Mouse (Mus musculus): ENCODE results near the gene Sema6b. TPM values are rescaled to one million over a fixed set of nuclear protein-coding genes. Genes with fewer than 3 reads are reported as not detected.
"Not testable (repeated sequence)": the region's sequence is repeated elsewhere in the genome, so short reads cannot be mapped to it uniquely, and the experiment has no call there.

The Sema6b gene
- polyA plus RNA-seq, 1 experiment from 2014 or later, result 2.3 TPM

DNA sequence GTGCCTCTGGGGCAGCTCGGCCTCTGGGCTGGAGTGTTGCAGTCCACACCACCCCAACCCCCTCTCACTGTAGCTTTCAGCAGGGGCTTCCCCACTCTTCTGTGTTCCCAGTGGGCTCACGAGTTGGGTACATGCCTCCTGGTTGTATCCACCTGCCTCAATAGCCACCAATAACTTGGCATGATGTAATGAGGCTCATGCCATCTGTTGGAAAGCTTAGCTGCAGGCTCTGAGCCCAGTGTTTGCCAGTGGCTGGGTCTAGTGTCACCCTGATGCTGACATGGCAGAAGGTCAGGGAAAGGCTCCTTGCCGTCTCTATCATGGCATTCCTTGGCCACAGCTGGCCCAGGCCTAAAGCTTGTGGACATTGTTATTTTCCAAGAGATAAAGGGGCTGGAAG lies 39.3 kb downstream of the Sema6b start:
- no peak for ATAC-seq (ENCODE audit: insufficient number of reproducible peaks, low FRiP score, low TSS enrichment, low read depth)
- Histone ChIP-seq H3K36me3 (peaks cover 83% of the 10 kb centered on the region), H3K9me3 (no peaks in the 10 kb centered on the region), H3K4me2 (no peak overlapping the region), H3K4me3 (no peak overlapping the region), H3K27me3 (no peaks in the 10 kb centered on the region), H3K4me1 (no peaks in the 10 kb centered on the region), H3K9ac (no peak overlapping the region), H3K27ac (no peak overlapping the region)
- WGBS, result 96% methylated on average over 3 of the region's 3 CpGs

DNA sequence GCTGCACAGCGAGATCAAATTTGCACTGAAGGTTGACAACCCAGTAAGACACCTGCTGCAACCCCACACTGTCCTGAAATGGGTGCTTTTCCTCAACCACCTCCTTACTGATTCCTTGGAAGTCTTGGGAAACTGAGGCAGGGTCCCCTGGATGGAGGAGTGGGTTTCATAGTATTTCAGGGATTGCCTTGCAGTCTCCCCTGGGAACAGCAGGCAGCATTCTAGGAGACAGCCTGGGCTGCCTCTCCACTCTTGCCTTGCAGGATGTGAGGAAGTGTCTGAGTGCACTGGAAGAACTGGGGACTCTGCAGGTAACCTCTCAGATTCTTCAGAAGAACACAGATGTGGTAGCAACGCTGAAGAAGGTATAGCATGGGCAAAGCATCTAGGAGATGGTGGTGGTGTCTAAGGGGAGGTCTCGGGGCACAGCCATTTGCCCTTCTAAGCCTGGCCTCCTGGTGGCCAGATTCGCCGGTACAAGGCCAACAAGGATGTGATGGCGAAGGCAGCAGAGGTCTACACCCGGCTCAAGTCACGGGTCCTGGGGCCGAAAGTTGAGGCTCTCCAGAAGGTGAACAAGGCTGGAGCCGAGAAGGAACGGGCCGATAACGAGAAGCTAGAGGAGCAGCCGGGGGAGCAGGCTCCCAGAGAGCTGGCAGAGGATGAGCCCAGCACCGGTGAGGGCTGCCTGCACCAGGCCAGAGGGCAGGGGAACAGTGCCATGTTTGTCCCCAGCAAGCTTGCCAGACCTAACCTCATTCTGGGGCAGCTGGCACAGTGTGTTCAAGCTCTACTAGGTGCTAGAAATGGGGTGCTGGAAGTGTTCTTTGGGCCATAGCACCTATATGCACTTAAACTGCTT lies 41.2 kb downstream of the Sema6b start:
- peaks cover 92% of the 10 kb centered on the region for H3K36me3 ChIP-seq
- no peaks in the 10 kb centered on the region for H3K27me3 ChIP-seq
- H3K9ac ChIP-seq, result no peak overlapping the region
- H3K4me2 ChIP-seq, result no peak overlapping the region
- 93% methylated on average over 15 of the region's 15 CpGs for WGBS
- H3K4me1 ChIP-seq, result no peaks in the 10 kb centered on the region
- H3K27ac ChIP-seq, result no peak overlapping the region
- no peak for ATAC-seq (ENCODE audit: insufficient number of reproducible peaks, low FRiP score, low TSS enrichment, low read depth)
- no peak overlapping the region for H3K4me3 ChIP-seq
- no peaks in the 10 kb centered on the region for H3K9me3 ChIP-seq

DNA sequence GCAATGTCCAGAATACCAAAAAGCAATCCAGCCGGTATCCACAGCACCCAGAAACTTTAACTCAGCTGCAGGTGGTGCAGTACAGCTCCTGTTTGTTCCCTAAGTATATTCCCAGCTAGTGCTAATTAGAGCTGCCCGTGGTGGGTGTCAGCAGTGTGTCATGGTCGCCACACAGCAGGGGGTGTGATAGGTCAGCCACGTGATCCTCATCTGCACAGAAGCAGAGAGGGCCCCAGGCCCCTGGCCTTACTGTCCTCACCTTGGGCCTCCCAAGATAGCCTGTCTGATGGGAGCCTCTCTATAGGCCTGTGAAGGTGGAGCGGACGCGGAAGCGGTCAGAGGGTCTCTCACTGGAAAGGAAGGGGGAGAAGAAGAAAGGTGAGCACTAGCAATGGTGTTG lies 42.0 kb downstream of the Sema6b start:
- peaks cover 91% of the 10 kb centered on the region for H3K36me3 ChIP-seq
- no peaks in the 10 kb centered on the region for H3K27me3 ChIP-seq
- H3K9me3 ChIP-seq, result no peaks in the 10 kb centered on the region
- 90% methylated on average over 8 of the region's 8 CpGs for WGBS
- no peak overlapping the region for H3K27ac ChIP-seq
- H3K4me1 ChIP-seq, result no peaks in the 10 kb centered on the region
- no peak overlapping the region for H3K4me3 ChIP-seq
- H3K9ac ChIP-seq, result no peak overlapping the region
- no peak overlapping the region for H3K4me2 ChIP-seq
- no peak for ATAC-seq (ENCODE audit: insufficient number of reproducible peaks, low FRiP score, low TSS enrichment, low read depth)

GRCm38 (mm10) chr17:56096883-56097282 lies 43.3 kb downstream of the Sema6b start:
- Histone ChIP-seq H3K4me1 (no peaks in the 10 kb centered on the region), H3K4me2 (no peak overlapping the region), H3K4me3 (no peak overlapping the region), H3K36me3 (peaks cover 83% of the 10 kb centered on the region), H3K9ac (no peak overlapping the region), H3K9me3 (no peaks in the 10 kb centered on the region), H3K27ac (no peak overlapping the region), H3K27me3 (no peaks in the 10 kb centered on the region)
- no peak for ATAC-seq (ENCODE audit: insufficient number of reproducible peaks, low FRiP score, low TSS enrichment, low read depth)
- WGBS, result 87% methylated on average over 12 of the region's 12 CpGs

GRCm38 (mm10) chr17:56092794-56093193 lies 47.3 kb downstream of the Sema6b start:
- H3K36me3 ChIP-seq, result peaks cover 72% of the 10 kb centered on the region
- no peak overlapping the region for H3K27ac ChIP-seq
- ATAC-seq (ENCODE audit: insufficient number of reproducible peaks, low FRiP score, low TSS enrichment, low read depth), result no peak
- no peaks in the 10 kb centered on the region for H3K9me3 ChIP-seq
- no peaks in the 10 kb centered on the region for H3K27me3 ChIP-seq
- no peaks in the 10 kb centered on the region for H3K4me1 ChIP-seq
- 77% methylated on average over 1 of the region's 1 CpGs for WGBS
- H3K4me3 ChIP-seq, result no peak overlapping the region
- H3K4me2 ChIP-seq, result no peak overlapping the region
- H3K9ac ChIP-seq, result no peak overlapping the region

GRCm38 (mm10) chr17:56092312-56092711 lies 47.8 kb downstream of the Sema6b start:
- no peak overlapping the region for H3K9ac ChIP-seq
- no peak overlapping the region for H3K27ac ChIP-seq
- peaks cover 68% of the 10 kb centered on the region for H3K36me3 ChIP-seq
- no peaks in the 10 kb centered on the region for H3K9me3 ChIP-seq
- no peak overlapping the region for H3K4me3 ChIP-seq
- no peak for ATAC-seq (ENCODE audit: insufficient number of reproducible peaks, low FRiP score, low TSS enrichment, low read depth)
- H3K4me2 ChIP-seq, result no peak overlapping the region
- H3K27me3 ChIP-seq, result no peaks in the 10 kb centered on the region
- 94% methylated on average over 1 of the region's 1 CpGs for WGBS
- no peaks in the 10 kb centered on the region for H3K4me1 ChIP-seq

GRCm38 (mm10) chr17:56080781-56081585 lies 59.2 kb downstream of the Sema6b start:
- peak overlapping the region; percentile 94 for H3K9ac ChIP-seq
- no peak overlapping the region for H3K27ac ChIP-seq
- no peak for ATAC-seq (ENCODE audit: insufficient number of reproducible peaks, low FRiP score, low TSS enrichment, low read depth)
- peaks cover 34% of the 10 kb centered on the region for H3K36me3 ChIP-seq
- H3K4me2 ChIP-seq, result peak overlapping the region; percentile 96
- H3K9me3 ChIP-seq, result no peaks in the 10 kb centered on the region
- H3K27me3 ChIP-seq, result no peaks in the 10 kb centered on the region
- WGBS, result 6% methylated on average over 8 of the region's 8 CpGs
- peaks cover 26% of the 10 kb centered on the region for H3K4me1 ChIP-seq
- H3K4me3 ChIP-seq, result peak overlapping the region; percentile 85

DNA sequence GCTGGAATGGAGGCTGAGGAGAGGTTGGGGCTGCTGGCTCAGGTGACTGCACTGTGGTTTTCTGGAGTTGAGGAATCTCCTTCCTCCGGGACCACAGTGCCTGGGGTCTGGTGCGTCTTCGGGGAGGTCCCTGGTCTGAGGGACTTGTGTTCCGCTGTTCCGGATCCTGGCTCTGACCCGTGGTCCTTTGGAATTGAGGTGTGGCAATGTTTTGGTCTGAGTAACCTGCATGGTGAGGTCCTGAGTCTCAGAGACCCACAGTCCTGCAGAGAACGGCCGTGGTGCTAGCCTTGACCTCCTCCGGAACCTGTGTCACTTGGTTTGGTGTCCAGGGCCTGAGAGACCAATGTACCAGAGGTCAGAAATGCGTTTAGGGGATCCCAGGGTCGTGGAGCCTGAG lies 60.2 kb downstream of the Sema6b start:
- H3K9me3 ChIP-seq, result no peaks in the 10 kb centered on the region
- no peaks in the 10 kb centered on the region for H3K27me3 ChIP-seq
- peak overlapping the region; percentile 96 for H3K4me2 ChIP-seq
- H3K9ac ChIP-seq, result peak overlapping the region; percentile 94
- peak overlapping the region; percentile 85 for H3K4me3 ChIP-seq
- H3K27ac ChIP-seq, result peak overlapping the region; percentile 74
- WGBS, result 3% methylated on average over 11 of the region's 11 CpGs
- H3K4me1 ChIP-seq, result peaks cover 31% of the 10 kb centered on the region
- ATAC-seq (ENCODE audit: insufficient number of reproducible peaks, low FRiP score, low TSS enrichment, low read depth), result no peak
- peaks cover 27% of the 10 kb centered on the region for H3K36me3 ChIP-seq

- Histone ChIP-seq H3K4me1 (peaks cover 34% of the 10 kb centered on the region), H3K27me3 (no peaks in the 10 kb centered on the region), H3K36me3 (peaks cover 21% of the 10 kb centered on the region), H3K4me3 (peak within 1 kb of the TSS; percentile 85), H3K4me2 (peak within 1 kb of the TSS; percentile 96), H3K27ac (peak within 1 kb of the TSS; percentile 74), H3K9me3 (no peaks in the 10 kb centered on the region), H3K9ac (peak within 1 kb of the TSS; percentile 94)
- WGBS, result under 1% methylated on average over 61 of the region's 61 CpGs
- ATAC-seq (ENCODE audit: insufficient number of reproducible peaks, low FRiP score, low TSS enrichment, low read depth), result peak; percentile 96
Observed at GRCm38 (mm10) chr17:56078880-56079795, 61.0 kb downstream of the Sema6b start, which contains the start of gene Hdgfl2. Hdgfl2 (plus strand) TSS chr17:56079634.

GRCm38 (mm10) chr17:56078361-56078760 lies 61.8 kb downstream of the Sema6b start:
- ATAC-seq (ENCODE audit: insufficient number of reproducible peaks, low FRiP score, low TSS enrichment, low read depth); H3K9me3 ChIP-seq; H3K9ac ChIP-seq; H3K27me3 ChIP-seq: not testable (repeated sequence)
- 64% methylated on average over 9 of the region's 9 CpGs for WGBS
- H3K4me1 ChIP-seq, result peaks cover 40% of the 10 kb centered on the region
- H3K27ac ChIP-seq, result peak overlapping the region; percentile 39; the same call in 1 of the 2 replicates
- H3K36me3 ChIP-seq, result peaks cover 16% of the 10 kb centered on the region
- H3K4me2 ChIP-seq, result peak overlapping the region; percentile 36
- peak overlapping the region; percentile 85 for H3K4me3 ChIP-seq

DNA sequence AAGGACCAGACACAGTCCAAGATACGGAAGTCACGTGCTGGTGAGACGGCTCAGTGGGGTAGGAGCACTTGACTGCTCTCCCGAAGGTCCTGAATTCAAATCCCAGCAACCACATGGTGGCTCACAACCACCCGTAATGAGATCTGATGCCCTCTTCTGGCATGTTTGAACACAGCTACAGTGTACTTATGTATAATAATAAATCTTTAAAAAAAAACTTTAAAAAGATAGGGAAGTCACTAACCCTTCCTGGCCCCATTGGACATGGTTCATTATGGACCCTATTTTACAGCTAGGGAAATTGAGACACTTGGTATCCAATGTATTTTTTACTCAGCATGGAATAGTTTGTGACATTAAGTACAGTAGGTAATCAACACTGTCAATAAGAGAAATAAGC lies 62.6 kb downstream of the Sema6b start:
- no peak for ATAC-seq (ENCODE audit: insufficient number of reproducible peaks, low FRiP score, low TSS enrichment, low read depth)
- Histone ChIP-seq H3K27ac (no peak overlapping the region), H3K4me2 (no peak overlapping the region), H3K4me3 (no peak overlapping the region), H3K9ac (no peak overlapping the region), H3K36me3 (peaks cover 14% of the 10 kb centered on the region), H3K9me3 (no peaks in the 10 kb centered on the region), H3K4me1 (peaks cover 42% of the 10 kb centered on the region), H3K27me3 (no peaks in the 10 kb centered on the region)
- 87% methylated on average over 5 of the region's 5 CpGs for WGBS

All from limb, embryonic 15.5 days (tissue).